Comparison of ENCODE assay signal across 8 mouse cellular contexts in the genomic region with DNA sequence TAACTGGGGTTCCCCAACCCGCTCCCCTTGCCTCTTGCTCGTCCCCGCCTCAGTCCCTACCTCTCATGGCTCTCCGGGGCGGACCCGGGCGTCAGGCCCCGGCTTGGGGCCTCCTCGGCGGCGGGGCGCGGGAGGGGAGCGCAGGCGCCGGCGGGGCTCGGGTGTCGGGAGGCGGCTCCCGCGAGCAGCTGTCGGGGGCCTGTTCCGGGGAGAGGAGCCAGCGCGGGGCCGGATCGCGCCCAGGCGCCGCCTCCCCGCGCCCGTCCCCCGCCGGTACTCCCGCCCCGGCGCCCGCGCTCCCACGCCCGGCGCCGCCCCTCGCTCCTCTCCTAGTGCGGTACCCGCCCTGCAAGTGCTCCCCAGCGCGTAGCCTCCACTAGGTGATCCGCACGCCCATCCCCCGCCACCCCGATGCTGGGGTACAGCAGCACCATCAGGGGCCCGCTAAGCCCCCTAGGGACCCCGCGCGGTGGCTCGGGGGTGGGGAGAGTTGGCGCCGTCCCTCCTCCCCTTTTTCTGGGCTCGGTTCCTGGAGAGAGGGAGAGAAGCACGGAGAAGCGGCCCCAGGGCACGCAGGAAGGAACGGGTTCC. TPM values are rescaled to one million over a fixed set of nuclear protein-coding genes. Genes with fewer than 3 reads are reported as not detected.
DNase-seq lines count a peak whose midpoint lies in the region; ATAC-seq lines count a peak whose summit lies in the region.

No protein-coding gene starts in this region.

- intact Hi-C loops in heart, postnatal 14 days (cut with DNase I), result no loop called here

- H3K9me3 ChIP-seq in forebrain, embryonic 14.5 days (replicated peaks; ENCODE audit: control insufficient read depth, low read length), result no peaks in the 10 kb centered on the region
- no peaks in the 10 kb centered on the region for H3K9me3 ChIP-seq in liver, embryonic 16.5 days (replicated peaks; ENCODE audit: control insufficient read depth, low read length)
- H3K9me3 ChIP-seq in neural tube, embryonic 15.5 days (replicated peaks), result no peaks in the 10 kb centered on the region

- WGBS in forebrain, embryonic 14.5 days, result under 1% methylated on average over 56 of the region's 66 CpGs
- WGBS in large intestine, adult 2 months, result under 1% methylated on average over 64 of the region's 66 CpGs
- WGBS in liver, embryonic 16.5 days (ENCODE audit: insufficient replicate concordance), result 0% methylated on average over 50 of the region's 66 CpGs
- under 1% methylated on average over 51 of the region's 66 CpGs for WGBS in neural tube, embryonic 15.5 days

- peak overlapping the region; percentile 99 for H3K27ac ChIP-seq in forebrain, embryonic 14.5 days (ENCODE audit: low read depth, low read length)
- H3K27ac ChIP-seq in liver, embryonic 16.5 days (ENCODE audit: low read length), result 0 out of 2 replicates have a peak overlapping the region, but pooled peaks have one; percentile 16
- H3K27ac ChIP-seq in neural tube, embryonic 15.5 days (replicated peaks), result peak overlapping the region; percentile 98

- peaks cover 8% of the 10 kb centered on the region; the same call in 1 of the 2 replicates for H3K36me3 ChIP-seq in forebrain, embryonic 14.5 days (ENCODE audit: control insufficient read depth, insufficient read depth, low read length)
- no peaks in the 10 kb centered on the region for H3K36me3 ChIP-seq in liver, embryonic 16.5 days (ENCODE audit: control insufficient read depth, insufficient read depth)
- 0 out of 2 replicates have a peak, but pooled peaks cover 3% of the 10 kb centered on the region for H3K36me3 ChIP-seq in neural tube, embryonic 15.5 days

- peak; percentile 78 for DNase-seq in CD4-positive, CD25-positive, alpha-beta regulatory T cell, adult 2 months (ENCODE audit: low read depth, low spot score)
- peak; percentile 92 for DNase-seq in brain, adult 2 months (ENCODE audit: low read depth, low spot score)
- DNase-seq in forebrain, embryonic 14.5 days (ENCODE audit: low spot score), result peak; percentile 88
- peak; percentile 86 to 90 for DNase-seq in heart, postnatal 14 days
- peak; percentile 51 for DNase-seq in large intestine, adult 2 months (ENCODE audit: low read depth, low spot score)
- peak; percentile 87 for DNase-seq in thymus, postnatal 14 days

- peak overlapping the region; percentile 78 for H3K4me3 ChIP-seq in forebrain, embryonic 14.5 days (ENCODE audit: low read depth, low read length)
- H3K4me3 ChIP-seq in liver, embryonic 16.5 days (ENCODE audit: low read depth, low read length), result peak overlapping the region; percentile 54
- H3K4me3 ChIP-seq in neural tube, embryonic 15.5 days (replicated peaks), result peak overlapping the region; percentile 68

- H3K27me3 ChIP-seq in forebrain, embryonic 14.5 days (replicated peaks; ENCODE audit: control insufficient read depth, insufficient read depth, low read length), result no peaks in the 10 kb centered on the region
- peaks cover 77% of the 10 kb centered on the region for H3K27me3 ChIP-seq in liver, embryonic 16.5 days (ENCODE audit: control insufficient read depth, insufficient read depth, low read depth, low read length)
- H3K27me3 ChIP-seq in neural tube, embryonic 15.5 days (replicated peaks), result no peaks in the 10 kb centered on the region

- H3K4me1 ChIP-seq in forebrain, embryonic 14.5 days (ENCODE audit: control insufficient read depth, insufficient read depth, low read length), result peaks cover 25% of the 10 kb centered on the region
- peaks cover 3% of the 10 kb centered on the region for H3K4me1 ChIP-seq in liver, embryonic 16.5 days (ENCODE audit: control insufficient read depth, low read depth, low read length)
- H3K4me1 ChIP-seq in neural tube, embryonic 15.5 days, result peaks cover 80% of the 10 kb centered on the region

- ATAC-seq in forebrain, embryonic 14.5 days, result peak; percentile 57
- peak; percentile 71 for ATAC-seq in liver, embryonic 16.5 days (ENCODE audit: low read depth)
- ATAC-seq in neural tube, embryonic 15.5 days (ENCODE audit: low FRiP score), result peak; percentile 74

- peak overlapping the region; percentile 94 for H3K9ac ChIP-seq in forebrain, embryonic 14.5 days (ENCODE audit: low read length)
- peak overlapping the region; percentile 43; the same call in 1 of the 2 replicates for H3K9ac ChIP-seq in liver, embryonic 16.5 days (ENCODE audit: low read depth, low read length)
- H3K9ac ChIP-seq in neural tube, embryonic 15.5 days (replicated peaks), result peak overlapping the region; percentile 84

- peak overlapping the region; percentile 71 for H3K4me2 ChIP-seq in forebrain, embryonic 14.5 days (ENCODE audit: low read length)
- H3K4me2 ChIP-seq in liver, embryonic 16.5 days (ENCODE audit: low read depth, low read length), result peak overlapping the region; percentile 69
- H3K4me2 ChIP-seq in neural tube, embryonic 15.5 days, result peak overlapping the region; percentile 83

RNA-seq across cellular contexts. Expression of a gene that starts 4.0 kb away (rescaled TPM):
- 62.0 and 74.5 TPM in 2 replicates for polyA plus RNA-seq in forebrain, embryonic 14.5 days (2014; fragmentation: Nextera tagmentation; extraction: Ambion mirVana)
- total RNA-seq in heart, postnatal 14 days (2021), result 10 to 100 TPM; 40.1 to 44.1 TPM
- polyA plus RNA-seq in large intestine, adult 2 months (2012; rRNA removed), result 39.0 and 48.9 TPM in 2 replicates
- polyA plus RNA-seq in liver, embryonic 16.5 days (2015; fragmentation: Nextera tagmentation; extraction: Ambion mirVana), result 2.9 and 4.1 TPM in 2 replicates
- polyA plus RNA-seq in neural tube, embryonic 15.5 days (2015; fragmentation: Nextera tagmentation; extraction: Ambion mirVana), result 73.8 and 76.4 TPM in 2 replicates

RNA-seq across cellular contexts. Expression of a gene that starts 26.9 kb away (rescaled TPM):
- polyA plus RNA-seq in forebrain, embryonic 14.5 days (2014; fragmentation: Nextera tagmentation; extraction: Ambion mirVana), result 36.9 and 38.2 TPM in 2 replicates
- total RNA-seq in heart, postnatal 14 days (2021), result 10 to 100 TPM; 16.8 to 23.2 TPM
- polyA plus RNA-seq in large intestine, adult 2 months (2012; rRNA removed), result 30.3 and 31.1 TPM in 2 replicates
- polyA plus RNA-seq in liver, embryonic 16.5 days (2015; fragmentation: Nextera tagmentation; extraction: Ambion mirVana), result 21.4 and 21.6 TPM in 2 replicates
- polyA plus RNA-seq in neural tube, embryonic 15.5 days (2015; fragmentation: Nextera tagmentation; extraction: Ambion mirVana), result 24.1 and 30.7 TPM in 2 replicates

RNA-seq across cellular contexts. Expression of a gene that starts 33.1 kb away (rescaled TPM):
- 9.3 and 11.5 TPM in 2 replicates for polyA plus RNA-seq in forebrain, embryonic 14.5 days (2014; fragmentation: Nextera tagmentation; extraction: Ambion mirVana)
- total RNA-seq in heart, postnatal 14 days (2021), result 10 to 100 TPM; 29.6 to 30.7 TPM
- 20.3 and 25.1 TPM in 2 replicates for polyA plus RNA-seq in large intestine, adult 2 months (2012; rRNA removed)
- 4.9 and 6.5 TPM in 2 replicates for polyA plus RNA-seq in liver, embryonic 16.5 days (2015; fragmentation: Nextera tagmentation; extraction: Ambion mirVana)
- polyA plus RNA-seq in neural tube, embryonic 15.5 days (2015; fragmentation: Nextera tagmentation; extraction: Ambion mirVana), result 12.8 and 17.9 TPM in 2 replicates

RNA-seq across cellular contexts. Expression of a gene that starts 57.0 kb away (rescaled TPM):
- polyA plus RNA-seq in forebrain, embryonic 14.5 days (2014; fragmentation: Nextera tagmentation; extraction: Ambion mirVana), result not detected in 2 replicates
- total RNA-seq in heart, postnatal 14 days (2021), result not detected
- 0.26 TPM in 1 of 2 replicates, not detected in the other for polyA plus RNA-seq in large intestine, adult 2 months (2012; rRNA removed)
- not detected in 2 replicates for polyA plus RNA-seq in liver, embryonic 16.5 days (2015; fragmentation: Nextera tagmentation; extraction: Ambion mirVana)
- polyA plus RNA-seq in neural tube, embryonic 15.5 days (2015; fragmentation: Nextera tagmentation; extraction: Ambion mirVana), result 0.22 TPM in 1 of 2 replicates, not detected in the other

Comparison
In these comparisons a context has a peak if more than half of its experiments do, and no peak if none do; other contexts are left out.
1. Peak in every context shown above with its lines: DNase-seq, ATAC-seq, H3K4me3 ChIP-seq and H3K27ac ChIP-seq.
2. H3K27ac ChIP-seq: peak in every context shown above with its lines; median percentile 99 in forebrain, embryonic 14.5 days; 98 in neural tube, embryonic 15.5 days; 16 in liver, embryonic 16.5 days.
3. H3K9ac ChIP-seq: peak in every context shown above with its lines; median percentile 94 in forebrain, embryonic 14.5 days; 84 in neural tube, embryonic 15.5 days; 43 in liver, embryonic 16.5 days.